Mouse (Mus musculus) erythroid progenitor cell, adult 5-6 weeks (primary cell): ENCODE measurements around the gene Ptges3. TPM values are rescaled to one million over a fixed set of nuclear protein-coding genes. Genes with fewer than 3 reads are reported as not detected.
"Not testable (repeated sequence)": the region's sequence is repeated elsewhere in the genome, so short reads cannot be mapped to it uniquely, and the experiment has no call there.

Experiments
- ATAC-seq: replicated peaks from 2 replicates; pipeline ENCODE4 v1.8.0; 2016; ENCODE audit warnings: moderate number of reproducible peaks, mild to moderate bottlenecking, moderate TSS enrichment, inconsistent platforms; ENCODE audit not compliant: poor library complexity, low FRiP score, severe bottlenecking
- total RNA-seq, 2 experiments: library from RNA; stranded (forward) in 1 of 2; stranded (reverse) in 1 of 2; fragments of 150-400 nt in 1 of 2; fragments of 186-747, 209-891 nt in 1 of 2; gene quantifications; 2 replicates each; pipeline versions ENCODE4 v1.2.3 to v1.2.4; 2015 to 2017; ENCODE audit warnings: low replicate concordance in 2 of 2

Gene Ptges3
- total RNA-seq (2015; ENCODE audit: low replicate concordance): 84.0 and 85.9 TPM in 2 replicates
- 87.1 and 111 TPM in 2 replicates for total RNA-seq (2017; ENCODE audit: low replicate concordance)

DNA sequence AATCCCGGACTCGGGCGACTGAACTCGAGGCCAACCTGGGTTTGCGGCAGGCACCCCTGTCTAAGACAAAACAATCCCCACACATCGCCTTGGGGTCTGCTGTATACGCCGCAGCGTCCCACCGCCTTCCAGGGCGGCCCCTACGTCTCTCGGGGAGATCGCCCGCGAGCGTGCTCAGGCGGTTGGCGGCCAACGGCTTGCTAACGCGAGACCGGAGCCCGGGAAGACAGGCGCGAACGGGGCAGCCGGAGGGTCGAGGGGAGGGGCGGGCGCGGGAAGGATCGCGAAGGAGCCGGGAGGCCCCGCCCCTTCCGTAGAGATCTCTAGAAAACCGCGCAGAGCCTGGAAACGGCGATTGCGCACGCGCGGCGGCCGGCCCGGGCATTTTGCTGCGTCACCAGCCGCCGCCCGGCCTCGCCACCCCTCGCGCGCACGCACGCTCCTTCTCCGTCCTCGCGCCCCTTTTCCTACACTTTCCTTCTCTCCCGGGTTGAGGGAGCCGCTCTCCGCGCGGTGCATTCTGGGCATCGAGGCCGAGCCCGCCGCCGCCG lies at the start of gene Ptges3:
Gene Ptges3, plus strand, starts transcription at position 354 of the 551 bp plus-strand sequence.
- ATAC-seq: peak; percentile 83

DNA sequence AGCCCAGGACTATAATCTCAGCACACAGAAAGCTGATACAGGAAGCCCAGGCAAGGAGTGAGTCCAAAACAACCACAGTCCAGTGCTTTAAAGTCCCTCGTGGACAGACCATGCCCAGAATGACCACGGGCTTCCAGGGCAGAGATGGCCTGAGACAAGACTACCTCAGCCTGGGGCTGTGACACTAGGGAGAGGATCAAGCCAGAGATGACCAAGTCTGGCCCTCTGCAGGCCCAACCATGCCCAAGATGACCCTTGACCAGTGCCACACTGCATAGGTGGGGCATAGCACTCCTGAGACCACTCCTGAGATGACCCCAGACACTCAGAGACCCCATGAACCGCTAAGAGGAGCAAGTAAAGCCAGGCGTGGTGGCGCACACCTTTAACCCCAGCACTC lies 49.0 kb upstream of the Ptges3 start:
- ATAC-seq: no peak

- ATAC-seq: peak; percentile 99
These were observed 43.5 kb upstream of the Ptges3 start, which contains the start of gene Prim1 for GRCm38 (mm10) chr10:128015068-128015934. Prim1 (plus strand) TSS chr10:128015168.

- no peak for ATAC-seq
These were observed 36.6 kb upstream of the Ptges3 start for GRCm38 (mm10) chr10:128022196-128022595.

GRCm38 (mm10) chr10:128023496-128023895 lies 35.3 kb upstream of the Ptges3 start:
- ATAC-seq: no peak

GRCm38 (mm10) chr10:128029931-128030330 lies 28.8 kb upstream of the Ptges3 start:
- ATAC-seq: no peak

- ATAC-seq: no peak
These were observed 27.9 kb upstream of the Ptges3 start for GRCm38 (mm10) chr10:128030860-128031259.

DNA sequence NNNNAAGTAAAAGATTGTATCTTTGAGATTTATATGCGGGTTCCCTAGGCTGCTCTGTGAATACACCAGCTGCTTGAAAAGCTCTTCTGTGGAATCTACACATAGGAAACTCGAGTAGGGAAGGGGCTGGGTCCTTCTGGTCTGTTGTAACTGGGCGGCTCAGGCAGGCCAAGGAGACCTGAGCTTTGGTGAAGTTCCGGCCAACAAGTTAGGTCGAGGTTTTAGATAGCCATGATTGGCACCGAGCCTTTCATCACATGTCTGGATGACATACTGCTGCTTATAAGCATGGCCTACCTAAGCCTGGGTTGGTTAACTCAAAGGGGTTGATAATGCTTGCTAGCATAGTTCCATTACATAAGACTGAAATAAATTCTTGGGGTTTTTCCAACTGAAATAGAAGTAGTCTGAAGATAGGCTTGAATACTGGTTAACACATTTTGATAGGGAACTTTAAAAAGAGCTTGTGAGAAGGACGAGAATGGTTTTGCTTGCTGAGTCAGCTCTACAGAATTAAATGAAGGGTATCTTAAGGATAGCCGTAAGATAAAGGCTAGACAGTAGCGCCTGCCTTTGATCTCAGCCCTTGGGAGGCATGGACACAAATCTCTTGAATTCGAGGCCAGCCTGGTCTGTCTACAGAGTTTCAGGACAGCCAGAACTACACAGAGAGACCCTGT lies 21.9 kb upstream of the Ptges3 start:
- ATAC-seq: no peak

DNA sequence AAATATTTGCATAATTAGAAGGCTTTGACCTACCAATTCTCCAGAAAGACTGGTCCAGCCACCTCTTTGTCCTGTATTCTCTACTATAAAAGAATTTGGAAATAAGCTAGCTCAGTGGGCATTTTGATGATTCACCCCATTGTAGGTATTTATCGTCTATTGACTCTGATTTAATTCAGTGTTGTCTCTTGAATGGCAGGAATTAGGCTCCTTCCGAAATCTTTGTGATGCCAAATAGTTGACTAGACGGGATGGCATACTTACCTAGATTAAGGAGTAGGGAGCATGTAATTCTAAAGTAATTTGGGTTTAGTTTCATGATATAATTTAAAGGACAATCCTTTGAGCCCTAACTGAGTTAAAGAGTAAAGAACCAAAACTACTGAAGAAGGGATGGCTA lies 20.8 kb upstream of the Ptges3 start:
- ATAC-seq: no peak

DNA sequence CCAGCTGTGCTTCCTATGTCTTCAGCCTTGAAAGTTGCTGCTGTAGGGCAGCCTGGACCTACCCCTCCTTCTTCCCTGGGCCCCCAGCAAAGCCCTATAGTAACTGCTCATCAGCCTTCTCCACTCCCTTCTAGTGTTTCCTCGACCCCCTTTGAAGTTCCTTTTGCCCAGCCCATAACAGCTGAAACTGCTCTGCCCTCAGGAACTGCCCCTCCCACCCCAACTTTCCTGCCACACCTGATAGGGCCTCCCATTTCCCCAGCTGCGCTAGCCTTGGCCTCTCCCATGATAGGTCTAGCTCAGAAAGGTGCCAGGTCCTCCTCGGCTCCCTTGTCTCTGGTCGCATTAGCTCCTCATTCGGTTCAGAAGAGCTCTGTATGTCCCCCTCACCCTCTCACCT lies 19.6 kb upstream of the Ptges3 start:
- ATAC-seq: peak; percentile 44; the same call in 1 of the 2 replicates

DNA sequence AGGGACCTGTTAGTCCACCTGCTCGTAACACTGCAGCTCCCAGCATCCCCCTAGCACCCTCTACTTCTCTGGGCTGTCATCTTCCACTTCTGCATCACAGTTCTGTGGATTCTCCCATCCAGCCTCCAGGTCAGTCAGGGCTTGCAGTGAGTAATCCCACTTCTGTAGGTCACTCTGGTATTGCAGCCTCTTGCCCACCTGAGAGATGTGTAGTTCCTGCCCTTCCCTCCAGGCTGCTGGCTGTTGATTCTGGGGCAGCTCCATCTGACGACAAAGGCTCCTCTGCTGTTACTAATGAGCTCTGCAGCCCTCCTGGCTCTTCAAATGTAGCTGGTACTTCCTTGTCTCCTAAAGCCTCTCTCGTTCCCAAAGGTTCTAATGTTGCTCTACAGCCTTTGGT lies 18.9 kb upstream of the Ptges3 start:
- ATAC-seq: no peak

DNA sequence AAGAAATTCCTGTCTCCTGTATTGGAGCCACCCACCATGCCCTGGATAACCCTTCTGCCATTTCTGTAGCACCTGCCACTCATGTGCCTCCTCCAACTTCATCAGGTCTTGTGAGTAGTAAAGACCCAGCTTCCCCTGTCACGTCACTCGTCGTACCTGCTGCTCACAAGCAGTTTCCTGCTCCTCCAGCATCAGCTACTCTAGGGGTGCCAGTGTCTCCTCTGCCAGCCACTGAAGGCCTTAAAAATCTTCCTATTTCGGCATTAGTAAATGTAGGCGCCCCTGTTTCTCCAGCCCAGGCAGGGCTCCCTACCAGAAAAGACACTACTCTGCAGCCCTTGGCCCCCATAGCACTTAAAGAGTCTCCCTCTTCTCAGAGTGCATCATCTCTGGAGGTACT lies 18.5 kb upstream of the Ptges3 start:
- ATAC-seq: no peak

GRCm38 (mm10) chr10:128041636-128042035 lies 17.1 kb upstream of the Ptges3 start:
- ATAC-seq: no peak

DNA sequence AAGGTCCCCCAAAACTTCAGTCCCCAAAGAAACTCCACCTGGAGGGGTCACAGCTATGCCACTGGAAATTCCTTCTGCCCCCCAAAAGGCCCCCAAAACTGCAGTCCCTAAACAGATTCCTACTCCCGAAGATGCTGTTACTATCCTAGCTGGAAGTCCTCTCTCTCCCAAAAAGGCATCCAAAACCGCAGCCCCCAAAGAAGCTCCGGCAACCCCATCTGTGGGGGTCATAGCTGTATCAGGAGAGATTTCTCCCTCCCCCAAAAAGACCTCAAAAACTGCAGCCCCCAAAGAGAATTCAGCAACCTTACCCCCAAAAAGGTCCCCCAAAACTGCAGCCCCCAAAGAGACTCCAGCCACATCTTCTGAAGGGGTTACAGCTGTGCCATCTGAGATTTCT lies 16.3 kb upstream of the Ptges3 start:
- ATAC-seq: no peak

GRCm38 (mm10) chr10:128043041-128043835 lies 15.5 kb upstream of the Ptges3 start:
- ATAC-seq: no peak

DNA sequence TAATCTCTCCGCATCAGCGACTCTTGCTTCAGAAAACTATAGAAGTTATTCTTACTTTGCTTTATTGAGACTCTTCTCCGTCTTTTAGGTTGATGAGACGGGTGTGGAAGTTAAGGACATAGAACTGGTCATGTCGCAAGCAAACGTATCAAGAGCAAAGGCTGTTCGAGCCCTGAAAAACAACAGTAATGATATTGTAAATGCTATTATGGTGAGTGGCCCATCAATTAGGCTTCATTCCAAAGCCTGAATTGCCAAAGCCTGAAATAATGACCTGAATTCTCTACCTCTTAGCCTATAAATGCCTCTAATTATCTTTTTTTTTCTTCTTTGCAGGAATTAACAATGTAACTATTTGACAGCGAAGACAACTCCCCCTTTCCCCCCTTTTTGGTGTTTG lies 10.6 kb upstream of the Ptges3 start:
- no peak for ATAC-seq

GRCm38 (mm10) chr10:128049741-128050140 lies 9.0 kb upstream of the Ptges3 start:
- ATAC-seq: no peak

DNA sequence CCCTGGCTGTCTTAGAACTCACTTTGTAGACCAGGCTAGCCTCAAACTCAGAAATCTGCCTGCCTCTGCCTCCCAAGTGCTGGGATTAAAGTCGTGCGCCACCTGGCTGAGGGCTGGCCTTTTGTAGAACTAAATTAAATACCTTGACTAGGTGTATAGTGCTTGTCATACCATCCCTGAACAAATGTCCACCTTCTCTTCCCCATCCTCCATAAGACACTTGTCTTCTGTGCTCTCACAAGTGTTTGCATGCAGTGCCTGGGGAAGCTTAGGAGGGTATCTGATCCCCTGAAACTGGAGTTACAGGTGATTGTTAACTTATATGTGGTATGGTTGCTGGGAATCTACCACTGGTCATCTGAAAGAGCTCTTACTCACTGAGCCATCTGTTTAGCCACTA lies 8.4 kb upstream of the Ptges3 start:
- ATAC-seq: no peak

DNA sequence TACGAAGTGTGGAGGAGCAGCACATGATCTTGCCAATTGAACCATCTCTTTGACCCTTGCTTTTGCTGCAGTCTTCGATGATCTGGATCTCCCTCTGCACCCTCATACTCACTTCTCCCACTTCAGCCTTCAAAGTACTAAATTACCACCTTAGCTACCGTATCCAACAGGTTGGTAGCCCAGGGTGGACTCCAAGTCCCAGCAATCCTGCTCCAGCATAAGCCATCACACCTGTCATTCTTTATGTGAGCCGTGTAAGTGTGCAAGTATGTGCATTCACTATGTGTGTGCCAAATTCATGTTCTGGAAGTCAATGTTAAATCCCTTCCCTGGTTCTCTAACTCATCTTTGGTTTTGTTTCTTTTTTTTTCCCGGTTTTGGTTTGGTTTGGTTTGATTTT lies 7.2 kb upstream of the Ptges3 start:
- ATAC-seq: no peak

GRCm38 (mm10) chr10:128052136-128052535 lies 6.6 kb upstream of the Ptges3 start:
- ATAC-seq: not testable (repeated sequence)
